Mouse (Mus musculus): ENCODE data around the gene Gsdma2.

- TF ChIP-seq CTCF (IDR thresholded peaks at IDR 0.05; ENCODE audit: borderline replicate concordance, control insufficient read depth, extremely low read depth, insufficient read depth, low read length, poor library complexity) = no peak
- TF ChIP-seq POLR2A (IDR thresholded peaks at IDR 0.05; ENCODE audit: control insufficient read depth, extremely low read depth, insufficient read depth, low read length, poor library complexity) = no peak
Measured at GRCm38 (mm10) chr11:98698849-98699640, 52.5 kb downstream of the Gsdma2 start.

All from thymus, adult 2 months (tissue).